Mouse (Mus musculus): ENCODE measurements at regions not wholly inside any gene's neighbourhood (a gene's known extent, or its start where the extent isn't known, plus 50 kb on each side); places are given as distances from the start of the nearest gene placed in this dataset.
"Not testable (repeated sequence)": the region's sequence is repeated elsewhere in the genome, so short reads cannot be mapped to it uniquely, and the experiment has no call there.

- DNase-seq (ENCODE audit: low spot score in 2 of 2), result peak; percentile 61 to 85
Measured at GRCm38 (mm10) chr14:60525284-60525962, 108.4 kb upstream of the Spata13 start.

- DNase-seq (ENCODE audit: low spot score in 2 of 2), result no peak
Measured at GRCm38 (mm10) chr14:60525979-60526378, 107.8 kb upstream of the Spata13 start.

GRCm38 (mm10) chr14:60526832-60527231, 107.0 kb upstream of the Spata13 start:
- no peak for DNase-seq (ENCODE audit: low spot score in 2 of 2)

GRCm38 (mm10) chr14:60527951-60528350, 105.8 kb upstream of the Spata13 start:
- no peak for DNase-seq (ENCODE audit: low spot score in 2 of 2)

- DNase-seq (ENCODE audit: low spot score in 2 of 2), result no peak
Measured at GRCm38 (mm10) chr14:60528520-60528919, 105.3 kb upstream of the Spata13 start.

- DNase-seq (ENCODE audit: low spot score in 2 of 2), result no peak
Measured at GRCm38 (mm10) chr14:60529022-60529421, 104.8 kb upstream of the Spata13 start.

- no peak for DNase-seq (ENCODE audit: low spot score in 2 of 2)
Measured at GRCm38 (mm10) chr14:60529646-60530347, 104.0 kb upstream of the Spata13 start.

- no peak for DNase-seq (ENCODE audit: low spot score in 2 of 2)
Measured at GRCm38 (mm10) chr14:60530348-60530711, 103.5 kb upstream of the Spata13 start.

GRCm38 (mm10) chr14:60530973-60531372, 102.8 kb upstream of the Spata13 start:
- DNase-seq (ENCODE audit: low spot score in 2 of 2), result no peak

GRCm38 (mm10) chr14:60531766-60532165, 102.0 kb upstream of the Spata13 start:
- no peak for DNase-seq (ENCODE audit: low spot score in 2 of 2)

- no peak for DNase-seq (ENCODE audit: low spot score in 2 of 2)
Measured at GRCm38 (mm10) chr14:60533452-60534224, 100.2 kb upstream of the Spata13 start.

- no peak for DNase-seq (ENCODE audit: low spot score in 2 of 2)
Measured at GRCm38 (mm10) chr14:60539040-60539439, 94.8 kb upstream of the Spata13 start.

GRCm38 (mm10) chr14:60540111-60540510, 93.7 kb upstream of the Spata13 start:
- DNase-seq (ENCODE audit: low spot score in 2 of 2), result no peak

GRCm38 (mm10) chr14:60541596-60541995, 92.2 kb upstream of the Spata13 start:
- no peak for DNase-seq (ENCODE audit: low spot score in 2 of 2)

GRCm38 (mm10) chr14:60544767-60545166, 89.0 kb upstream of the Spata13 start:
- no peak for DNase-seq (ENCODE audit: low spot score in 2 of 2)

GRCm38 (mm10) chr14:60554222-60554740, 79.5 kb upstream of the Spata13 start:
- no peak for DNase-seq (ENCODE audit: low spot score in 2 of 2)

GRCm38 (mm10) chr14:60556541-60556940, 77.3 kb upstream of the Spata13 start:
- DNase-seq (ENCODE audit: low spot score in 2 of 2), result no peak

- no peak for DNase-seq (ENCODE audit: low spot score in 2 of 2)
Measured at GRCm38 (mm10) chr14:60557020-60557419, 76.8 kb upstream of the Spata13 start.

GRCm38 (mm10) chr14:60559376-60559775, 74.4 kb upstream of the Spata13 start:
- DNase-seq (ENCODE audit: low spot score in 2 of 2), result no peak

GRCm38 (mm10) chr14:60559826-60560529, 73.8 kb upstream of the Spata13 start:
- peak; percentile 31 to 67 for DNase-seq (ENCODE audit: low spot score in 2 of 2)

- DNase-seq (ENCODE audit: low spot score in 2 of 2), result no peak
Measured at GRCm38 (mm10) chr14:60576281-60576680, 57.5 kb upstream of the Spata13 start.

GRCm38 (mm10) chr14:60580131-60580530, 53.7 kb upstream of the Spata13 start:
- not testable (repeated sequence) for DNase-seq (ENCODE audit: low spot score in 2 of 2)
